Mouse (Mus musculus) stomach, postnatal 0 days (tissue): Measurements from ENCODE around the gene Chst11.

ENCODE experiments used
- CTCF ChIP-seq: IDR thresholded peaks from 2 replicates; pipeline ENCODE4 v1.5.1; 2016; ENCODE audit warnings: antibody characterized with exemption, low read depth, mild to moderate bottlenecking, moderate library complexity
- EP300 ChIP-seq: optimal IDR thresholded peaks from 2 replicates; pipeline ENCODE3; 2016; ENCODE audit warnings: antibody characterized with exemption

DNA sequence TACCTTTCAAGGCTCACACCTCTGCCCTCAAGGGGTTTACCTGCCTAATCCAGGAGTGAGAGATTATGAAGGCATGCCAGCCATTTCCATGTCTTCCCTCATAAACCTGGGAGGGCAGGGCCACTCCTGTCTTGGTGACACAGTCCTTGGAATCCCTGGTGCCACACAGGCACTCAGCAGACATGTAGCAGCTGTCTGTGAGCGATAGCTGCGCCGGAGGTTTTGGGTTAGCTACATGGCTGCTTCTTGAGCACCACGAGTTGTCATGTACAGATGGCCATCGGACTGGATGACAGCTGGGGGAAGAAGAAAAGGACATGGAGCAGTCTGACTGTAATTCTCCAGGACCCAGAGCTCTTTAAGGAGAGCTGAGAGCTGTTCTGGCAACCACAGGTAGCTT, 129.3 kb downstream of the Chst11 start:
- TF ChIP-seq CTCF (no peak), EP300 (no peak)
